Mouse (Mus musculus) adrenal gland, postnatal 4 days (tissue): ENCODE results near the gene Zc3h7b. TPM values are rescaled to one million over a fixed set of nuclear protein-coding genes. Genes with fewer than 3 reads are reported as not detected.

ENCODE experiments used
- DNase-seq, 2 experiments: peaks; one replicate each; pipeline ENCODE4 v3.0.0; 2021 to 2022; ENCODE audit warnings: low spot score in 2 of 2, mixed read lengths in 2 of 2
- total RNA-seq, 2 experiments: library from RNA; stranded (reverse); gene quantifications; 2 replicates each; pipeline ENCODE4 v1.2.3; 2021

The Zc3h7b gene
- total RNA-seq, 2 experiments from 2014 or later, result 94.6 to 98.5 TPM

GRCm38 (mm10) chr15:81812696-81813631, 68.1 kb downstream of the Zc3h7b start:
- DNase-seq, result no peak

- DNase-seq, result no peak
Observed at GRCm38 (mm10) chr15:81813986-81814705, 69.3 kb downstream of the Zc3h7b start.

- DNase-seq, result no peak
Observed at GRCm38 (mm10) chr15:81814716-81815370, 70.0 kb downstream of the Zc3h7b start.

GRCm38 (mm10) chr15:81818404-81818803, 73.5 kb downstream of the Zc3h7b start:
- DNase-seq, result no peak

- DNase-seq, result no peak
Observed at GRCm38 (mm10) chr15:81822631-81823030, 77.8 kb downstream of the Zc3h7b start.

- no peak for DNase-seq
Observed at GRCm38 (mm10) chr15:81824832-81825231, 80.0 kb downstream of the Zc3h7b start.

DNA sequence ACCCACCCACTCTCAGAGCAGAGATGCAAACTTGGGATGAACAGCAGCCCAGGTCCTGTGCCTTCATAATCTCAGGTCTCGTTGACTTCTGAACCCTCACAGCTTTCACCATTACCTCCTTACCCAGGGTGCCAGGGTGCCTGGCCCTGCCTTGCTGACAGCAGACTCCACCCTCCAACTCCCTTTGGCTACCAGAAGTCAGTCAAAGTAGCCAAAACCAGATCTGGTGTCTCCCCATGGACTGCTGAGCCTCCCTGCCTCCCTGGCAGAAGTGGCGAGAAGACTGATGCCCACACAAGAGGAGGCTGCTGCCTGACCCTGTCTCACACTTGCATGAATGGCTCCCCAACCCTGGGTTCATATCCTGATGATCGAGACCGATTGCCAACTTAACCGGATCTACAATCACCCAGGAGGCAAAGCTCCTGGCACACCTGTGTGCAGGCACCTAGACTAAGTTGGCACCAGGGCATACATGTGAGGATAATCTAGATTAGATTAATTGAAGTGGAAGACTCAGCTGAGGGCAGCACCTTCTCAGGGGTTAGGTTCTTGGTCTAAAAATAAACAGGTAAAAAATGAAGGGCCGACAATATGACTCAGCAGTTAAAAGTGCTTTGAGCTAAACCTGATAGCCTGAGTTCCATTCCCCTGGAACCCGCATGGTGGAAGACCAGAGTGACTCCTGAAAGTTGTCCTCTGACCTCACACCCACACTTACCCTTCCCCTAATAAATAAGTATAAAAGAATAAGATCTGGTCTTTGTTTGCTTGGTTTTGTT, 83.8 kb downstream of the Zc3h7b start:
- DNase-seq, result no peak

- no peak for DNase-seq
Observed at GRCm38 (mm10) chr15:81829208-81829580, 84.3 kb downstream of the Zc3h7b start.

DNA sequence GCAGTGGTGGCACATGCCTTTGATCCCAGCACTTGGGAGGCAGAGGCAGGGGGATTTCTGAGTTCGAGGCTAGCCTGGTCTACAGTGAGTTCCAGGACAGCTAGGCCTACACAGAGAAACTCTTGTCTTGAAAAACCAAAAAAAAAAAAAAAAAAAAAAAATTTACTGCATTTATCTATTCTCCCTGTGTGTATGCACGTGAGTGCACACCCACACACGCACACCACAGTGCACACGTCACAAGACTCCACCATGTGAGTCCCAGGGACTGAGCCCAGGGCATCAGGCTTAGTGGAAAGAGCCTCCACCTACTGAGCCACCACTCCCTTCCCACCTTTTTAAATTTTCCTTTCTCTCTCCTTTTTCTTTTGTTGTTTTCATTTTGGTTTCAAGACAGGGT, 85.7 kb downstream of the Zc3h7b start:
- DNase-seq, result no peak

- DNase-seq, result peak; percentile 63 to 85
Observed at GRCm38 (mm10) chr15:81831136-81831825, 86.4 kb downstream of the Zc3h7b start.

DNA sequence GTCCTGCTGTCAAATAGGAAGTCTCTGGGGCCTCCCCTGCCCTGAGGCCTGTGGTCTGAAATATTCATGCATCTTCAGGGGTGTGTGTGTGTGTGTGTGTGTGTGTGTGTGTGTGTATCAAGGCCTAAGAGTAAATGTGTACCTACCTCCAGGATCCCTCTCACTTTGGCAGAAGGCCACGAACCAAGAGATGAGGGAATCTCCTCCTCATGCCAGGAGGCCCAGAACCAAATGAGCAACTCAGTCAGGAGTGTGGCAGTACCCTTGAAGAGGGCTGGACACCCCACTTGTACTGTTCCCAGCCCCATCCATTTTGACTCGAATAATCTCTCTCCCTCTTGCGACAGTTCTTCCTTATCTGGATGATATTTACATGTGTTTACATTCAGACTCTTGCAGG, 87.4 kb downstream of the Zc3h7b start:
- no peak for DNase-seq

DNA sequence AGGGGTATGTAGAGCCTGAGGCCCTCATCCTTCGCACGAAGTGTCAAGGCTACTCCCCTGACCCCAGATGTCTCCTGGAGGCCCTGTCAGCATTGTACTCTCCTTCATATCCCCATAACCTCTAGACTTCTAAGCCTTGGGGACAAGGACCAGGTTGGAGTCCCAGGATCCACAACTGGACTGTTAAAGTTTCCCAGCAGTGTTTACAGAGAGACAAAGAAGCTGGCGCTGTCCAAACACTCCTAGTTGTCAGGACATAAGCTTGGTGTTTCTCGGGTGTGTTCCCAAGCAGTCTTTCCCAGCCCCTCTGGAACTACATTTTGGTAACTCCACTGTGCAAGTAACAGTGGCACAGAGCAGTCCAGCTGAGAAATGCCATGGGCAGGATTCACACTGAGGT, 88.6 kb downstream of the Zc3h7b start:
- no peak for DNase-seq

GRCm38 (mm10) chr15:81834171-81834841, 89.4 kb downstream of the Zc3h7b start:
- DNase-seq, result no peak

DNA sequence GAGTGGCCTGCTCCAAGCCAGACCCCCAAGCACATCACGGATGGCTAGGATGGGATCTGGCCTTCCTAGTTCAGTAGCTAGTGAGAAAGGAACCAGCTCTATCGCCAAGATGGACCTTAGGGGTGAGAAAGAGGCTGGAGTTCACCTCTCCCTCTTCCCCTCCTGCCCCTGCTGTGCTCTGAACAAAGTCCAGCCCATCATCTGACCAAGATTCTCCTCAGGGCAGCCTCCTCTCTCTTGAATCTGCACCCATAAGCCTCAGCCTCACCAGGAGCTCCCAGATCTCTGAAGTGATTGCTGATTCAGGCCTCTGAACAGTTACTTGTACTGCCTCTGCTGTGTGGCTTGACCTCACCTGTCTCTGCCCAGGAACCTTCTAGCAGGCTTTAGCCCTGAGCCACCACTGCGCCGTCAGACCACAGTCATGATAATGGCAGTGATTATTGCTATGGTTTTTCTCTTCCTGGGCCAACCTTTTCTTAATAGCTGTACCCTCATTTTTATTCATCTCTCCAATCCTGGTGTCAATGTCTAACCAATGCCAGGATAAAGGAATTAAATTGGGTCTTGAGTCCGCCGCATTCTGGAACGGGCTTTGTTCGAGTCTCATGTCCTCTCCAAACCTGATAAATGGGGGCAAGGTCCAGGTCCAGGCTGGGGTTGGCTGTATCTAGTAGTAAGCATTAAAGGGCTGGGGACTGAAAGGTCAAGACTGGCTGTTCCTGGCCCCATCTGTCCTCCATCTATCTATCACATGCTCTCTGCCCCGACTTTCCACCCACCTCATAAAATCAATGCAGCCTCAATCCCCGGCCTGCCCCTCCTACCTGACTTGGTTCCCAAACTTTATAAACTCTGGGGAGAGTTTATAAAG, 90.4 kb downstream of the Zc3h7b start:
- no peak for DNase-seq

DNA sequence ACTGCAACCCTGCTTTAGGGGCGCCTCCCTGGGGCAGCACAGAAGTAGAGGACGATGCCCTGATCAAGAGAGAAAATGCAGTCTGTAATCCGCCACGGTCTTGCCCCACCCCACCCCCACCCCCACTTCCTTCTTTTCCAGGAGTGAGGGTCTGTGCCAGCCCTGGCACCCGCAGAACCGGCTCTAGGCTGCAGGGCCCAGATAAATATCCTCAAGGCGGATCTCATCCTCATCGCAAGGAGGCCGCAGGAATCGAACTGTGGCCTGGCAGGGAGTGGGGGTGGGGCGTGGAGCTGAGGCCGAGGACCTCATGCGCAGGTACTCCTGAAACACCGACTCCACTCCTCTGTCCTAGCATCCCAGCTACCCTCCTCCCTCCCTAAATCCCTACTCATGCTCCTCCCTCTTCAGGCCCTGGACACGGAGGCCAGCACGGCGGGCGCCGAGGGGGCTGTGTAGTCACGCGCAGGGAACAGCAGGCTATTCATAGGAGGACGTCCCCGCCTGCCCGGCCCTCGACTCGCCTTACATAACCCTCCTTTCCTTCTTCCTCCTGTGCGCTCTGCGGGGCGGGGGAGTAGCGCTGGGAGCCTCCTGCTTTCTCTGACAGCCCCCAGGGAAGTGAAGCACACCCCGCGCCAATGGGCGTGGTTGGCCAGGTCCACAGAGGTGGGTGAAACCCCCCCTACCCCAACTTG, 91.4 kb downstream of the Zc3h7b start:
- peak in 1 of 2 experiments; percentile 67 for DNase-seq

DNA sequence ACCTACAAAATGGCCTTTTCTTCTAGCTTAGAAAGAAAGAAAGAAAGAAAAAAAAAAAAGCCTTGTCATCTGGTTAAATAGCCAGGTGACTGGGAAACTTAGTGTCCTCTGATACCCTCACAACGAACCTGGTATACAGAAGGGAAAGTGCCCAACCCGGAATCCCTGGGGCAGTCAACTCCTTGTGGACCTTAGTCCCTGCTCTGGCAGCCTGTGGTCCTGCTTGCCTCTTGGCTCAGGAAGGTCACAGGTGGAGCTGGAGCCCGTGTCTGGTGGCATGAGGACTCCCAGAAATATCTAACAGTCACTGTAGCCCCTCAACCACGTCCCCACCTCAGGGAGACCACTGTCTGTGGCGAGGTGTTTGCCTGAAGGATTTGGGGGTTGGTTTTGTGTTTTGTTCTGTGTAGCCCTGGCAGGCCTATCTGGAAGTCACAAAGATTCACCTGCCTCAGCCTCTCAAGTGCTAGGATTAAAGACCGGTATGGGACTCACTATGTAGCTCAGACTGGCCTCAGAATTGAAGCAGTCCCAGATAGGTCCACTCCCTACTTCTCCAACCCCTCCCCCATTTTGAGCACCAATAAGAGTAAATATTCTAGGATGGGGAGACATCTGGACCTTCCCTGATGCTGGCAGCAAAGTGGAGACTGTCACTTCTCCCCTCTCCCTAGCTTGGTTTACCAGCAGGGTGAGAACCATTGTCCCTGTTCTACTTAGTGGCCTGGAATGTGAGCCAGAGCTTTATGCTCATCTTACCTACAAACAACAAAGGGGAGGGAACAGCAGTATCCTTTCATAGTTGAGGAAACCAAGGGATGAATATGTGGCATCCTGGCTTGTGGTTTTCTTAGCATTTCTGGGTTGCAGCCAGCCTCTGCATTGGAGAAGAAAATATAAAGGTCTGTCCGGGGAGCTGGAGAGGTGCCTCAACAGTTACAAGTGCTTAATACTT, 92.4 kb downstream of the Zc3h7b start:
- no peak for DNase-seq
